Mouse (Mus musculus) brain, adult 2 months (tissue): ENCODE data around the gene Fuk.
"Not testable (repeated sequence)": the region's sequence is repeated elsewhere in the genome, so short reads cannot be mapped to it uniquely, and the experiment has no call there.

Source experiments
- DNase-seq: peaks from one replicate; pipeline ENCODE4 v3.0.0; 2011; ENCODE audit warnings: low read depth, low spot score

The Fuk gene

DNA sequence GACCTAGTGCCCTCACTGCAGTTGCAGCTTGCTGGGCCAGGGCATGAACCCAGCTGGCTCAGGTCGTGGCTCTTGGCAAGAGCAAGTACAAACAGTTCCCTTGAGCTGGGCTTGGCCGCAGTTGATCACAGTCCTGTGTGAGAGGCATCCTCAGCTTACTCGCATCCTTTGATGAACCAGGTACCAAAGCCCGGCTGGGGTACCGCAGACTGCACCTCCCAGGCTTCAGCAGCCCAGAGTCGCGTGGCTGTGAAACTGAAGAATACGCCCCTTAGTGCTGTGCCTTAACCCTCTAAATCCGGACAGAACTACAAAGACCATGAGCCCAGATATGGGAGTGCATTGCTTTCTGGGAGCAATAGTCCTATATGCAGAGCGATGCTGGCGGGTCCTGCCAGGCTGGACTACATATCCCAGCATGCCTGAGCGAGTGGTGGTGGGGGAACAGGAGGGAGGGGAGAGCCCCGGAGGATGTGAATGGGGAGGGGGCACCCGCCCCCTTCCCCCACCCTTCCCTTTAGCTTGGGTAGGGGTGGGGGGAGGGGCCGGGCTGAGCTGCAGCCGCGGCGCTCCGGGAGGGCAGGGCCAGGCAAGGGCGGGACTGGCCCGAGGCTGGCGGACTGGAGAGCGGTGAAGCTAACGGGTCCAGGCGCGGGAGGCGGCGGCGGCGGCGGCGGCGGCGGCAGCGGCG is 17.2 kb upstream of the Fuk start, which contains the start of gene St3gal2:
Gene St3gal2 (plus strand): TSS at position 582 of the 691 bp plus-strand sequence.
- DNase-seq: peak; percentile 99

- no peak for DNase-seq
Observed at GRCm38 (mm10) chr8:110918460-110918859, 16.2 kb upstream of the Fuk start.

DNA sequence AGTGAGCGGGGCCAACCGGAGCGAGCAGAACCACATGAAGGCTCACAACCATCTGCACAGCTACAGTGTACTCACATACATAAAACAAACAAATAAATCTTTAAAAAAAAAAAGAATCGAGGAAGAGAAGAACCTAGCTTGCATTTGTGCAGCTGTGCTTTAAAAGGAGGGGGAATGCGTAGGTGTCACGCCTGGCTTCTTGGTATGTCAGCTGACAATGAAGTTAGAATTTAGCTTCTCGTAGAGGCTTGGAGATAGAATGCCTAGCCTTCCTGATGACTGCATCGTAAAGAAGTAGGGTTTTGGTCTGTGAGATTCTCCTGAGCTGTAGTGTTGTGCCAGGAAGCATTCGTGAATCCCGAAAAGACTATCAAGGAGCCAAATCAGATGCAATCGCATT is 15.7 kb upstream of the Fuk start:
- DNase-seq: peak; percentile 67

DNA sequence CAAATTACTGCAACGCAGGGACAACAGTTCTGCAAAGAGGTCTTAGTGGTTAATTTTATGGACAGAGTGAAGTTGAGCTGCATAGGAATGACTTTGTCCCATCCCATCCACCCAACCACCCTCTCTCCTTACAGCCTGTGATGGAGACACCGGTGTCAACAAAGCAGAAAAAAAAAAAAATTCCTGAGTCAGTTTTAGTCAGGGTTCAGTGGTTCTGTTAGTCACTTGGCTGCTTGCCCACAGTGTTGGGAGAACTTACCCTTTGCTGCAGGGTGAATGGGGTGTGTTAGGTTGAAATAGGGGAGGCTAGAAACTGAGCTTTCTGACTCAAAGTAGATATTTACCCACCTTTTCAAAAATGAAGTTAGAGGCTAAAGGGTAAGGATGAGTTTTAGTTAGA is 15.1 kb upstream of the Fuk start:
- DNase-seq: peak; percentile 57

GRCm38 (mm10) chr8:110911576-110912570 is 9.6 kb upstream of the Fuk start:
- DNase-seq: no peak

GRCm38 (mm10) chr8:110909850-110910249 is 7.6 kb upstream of the Fuk start:
- not testable (repeated sequence) for DNase-seq

DNA sequence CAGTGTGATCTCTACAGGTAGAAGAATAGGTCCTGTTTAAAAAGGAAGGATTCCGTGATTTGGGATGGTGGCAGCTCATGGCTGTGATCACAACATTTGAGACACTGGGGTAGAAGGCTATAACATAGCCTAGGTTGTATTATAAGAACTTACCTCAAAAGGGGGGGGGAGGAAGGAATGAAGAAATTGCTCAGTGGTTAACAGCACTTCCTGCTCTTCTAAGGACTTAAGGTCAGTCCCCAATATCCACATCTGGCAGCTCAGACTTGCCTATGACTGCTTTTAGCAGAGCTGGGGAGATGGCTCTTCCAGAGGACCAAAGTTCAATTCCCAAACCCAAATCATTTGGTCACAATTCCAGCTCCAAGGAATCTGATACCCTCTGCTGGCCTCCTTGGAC is 4.4 kb upstream of the Fuk start:
- no peak for DNase-seq

- DNase-seq: peak; percentile 51
Observed at GRCm38 (mm10) chr8:110905404-110905803, 3.1 kb upstream of the Fuk start.

DNA sequence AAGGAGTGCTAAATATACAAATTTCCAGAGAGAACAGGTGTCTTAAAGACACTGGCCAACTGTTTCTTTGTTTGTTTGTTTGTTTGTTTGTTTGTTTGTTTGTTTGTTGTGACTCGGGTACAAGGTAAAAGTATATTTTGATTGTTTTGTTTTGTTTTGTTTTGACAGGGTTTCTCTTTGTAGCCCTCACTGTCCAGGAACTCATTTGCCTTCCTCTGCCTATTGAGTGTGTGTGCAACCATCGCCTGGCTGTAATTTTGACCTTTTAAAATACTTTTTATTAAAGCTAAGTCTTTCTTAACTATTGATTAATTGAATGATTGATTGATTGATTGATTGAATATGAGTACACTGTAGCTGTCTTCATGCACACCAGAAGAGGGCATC is 284 bp upstream of the Fuk start:
- DNase-seq: no peak

DNA sequence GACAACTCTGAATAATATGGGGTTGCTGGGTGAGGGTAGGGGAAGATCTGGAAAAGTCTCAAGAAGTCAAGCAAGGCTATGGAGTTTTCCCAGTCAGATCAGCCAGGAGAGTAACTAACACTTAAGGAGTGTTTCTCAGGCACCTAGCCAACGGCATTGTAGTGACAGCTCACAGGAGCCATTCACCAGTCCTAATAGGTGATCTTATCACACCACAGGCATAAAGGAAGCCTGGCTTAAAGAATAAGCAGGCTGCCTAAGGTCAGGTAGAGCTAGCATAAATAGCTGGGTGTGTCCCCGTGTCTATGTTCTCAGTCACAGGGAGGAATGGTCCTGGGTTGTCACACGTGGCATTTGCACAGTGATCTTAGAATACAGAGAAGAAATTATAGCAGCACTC is 1.2 kb downstream of the Fuk start:
- no peak for DNase-seq

- DNase-seq: no peak
Observed at GRCm38 (mm10) chr8:110897495-110897894, 4.8 kb downstream of the Fuk start.

DNA sequence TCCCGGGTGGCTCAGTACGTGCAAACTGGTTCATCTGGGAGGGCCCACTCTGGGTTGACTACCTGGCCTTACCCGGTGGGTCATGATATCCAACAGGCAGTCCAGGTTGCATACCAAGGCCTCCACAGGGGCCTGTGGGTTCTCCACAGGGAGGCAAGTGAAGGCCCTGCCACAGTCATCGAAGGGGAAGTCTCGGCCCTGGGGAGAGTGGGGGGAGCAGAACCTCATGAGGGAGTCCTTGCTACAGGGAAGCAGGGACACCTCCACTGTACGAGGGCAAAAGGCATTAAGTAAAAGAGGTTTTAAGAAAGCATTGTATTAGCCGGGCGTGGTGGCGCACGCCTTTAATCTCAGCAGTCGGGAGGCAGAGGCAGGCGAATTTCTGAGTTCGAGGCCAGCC is 6.5 kb downstream of the Fuk start:
- no peak for DNase-seq

- DNase-seq: no peak
Observed at GRCm38 (mm10) chr8:110895254-110895653, 7.0 kb downstream of the Fuk start.

GRCm38 (mm10) chr8:110894851-110895250 is 7.4 kb downstream of the Fuk start:
- no peak for DNase-seq

DNA sequence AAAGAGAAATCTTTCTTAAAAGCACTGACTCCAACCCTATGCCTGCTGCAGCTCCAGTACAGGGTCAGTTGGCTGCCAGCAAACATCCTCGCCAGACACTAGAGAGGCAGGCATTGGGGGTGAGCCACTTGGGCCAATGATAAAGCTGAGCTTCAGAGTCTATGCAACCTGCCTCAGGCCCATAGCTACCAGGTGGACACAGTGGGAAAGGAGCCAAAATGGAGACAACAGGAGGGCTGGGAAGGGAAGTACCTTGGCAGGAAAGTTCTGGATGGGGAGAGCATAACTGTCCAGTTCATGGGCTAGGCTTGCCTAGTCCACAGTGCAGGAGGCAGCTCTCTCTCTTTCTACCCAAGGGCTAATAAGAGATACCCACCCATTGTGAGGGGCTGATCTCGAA is 9.4 kb downstream of the Fuk start:
- DNase-seq: peak; percentile 92

GRCm38 (mm10) chr8:110892040-110892439 is 10.2 kb downstream of the Fuk start:
- no peak for DNase-seq

DNA sequence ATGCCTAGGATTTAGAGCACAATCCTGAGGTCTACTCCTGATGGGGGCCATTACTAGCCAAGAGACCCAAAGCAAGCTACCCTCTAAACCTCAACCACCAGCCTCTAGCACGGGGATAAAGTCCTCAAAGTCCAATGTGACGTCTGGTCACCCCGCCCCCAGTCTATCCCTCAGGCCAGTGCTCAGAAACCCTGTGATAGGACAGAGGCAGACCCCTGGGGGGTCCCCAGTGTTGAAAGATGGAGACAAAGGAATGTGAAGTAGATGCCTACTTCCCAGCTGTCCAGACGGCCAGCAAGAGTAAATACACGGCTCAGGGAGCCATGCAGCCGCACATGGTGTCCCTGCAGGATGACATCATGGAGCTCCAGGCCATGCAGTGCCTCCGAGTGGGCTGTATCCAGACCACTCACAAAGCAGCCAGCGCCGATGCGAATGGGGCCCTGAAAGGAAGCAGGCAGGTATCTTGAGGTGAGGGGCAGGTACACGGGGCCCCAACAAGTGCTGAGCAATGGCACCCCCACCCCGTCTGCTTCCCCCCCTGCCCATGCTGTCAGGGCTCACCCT is 12.3 kb downstream of the Fuk start:
- DNase-seq: no peak

DNA sequence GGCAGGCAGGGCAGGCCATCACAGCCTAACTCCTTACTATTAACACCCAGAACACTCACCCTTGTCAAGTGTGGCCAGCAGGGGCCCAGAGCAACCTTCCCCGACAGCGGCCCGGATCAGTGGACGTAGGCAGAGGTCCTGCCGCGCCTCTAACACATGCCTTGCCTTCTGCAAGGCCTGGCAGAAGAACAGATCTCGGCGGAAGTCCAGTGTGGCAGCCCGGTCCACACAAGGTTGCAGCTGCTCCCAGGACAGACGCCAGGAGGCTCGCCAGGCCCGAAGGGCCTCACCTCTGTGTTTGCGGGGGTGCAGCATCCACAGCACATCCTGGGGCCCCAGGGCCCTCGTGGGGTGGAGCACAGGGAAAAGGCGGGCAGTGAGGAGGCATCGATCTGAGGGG is 13.4 kb downstream of the Fuk start:
- DNase-seq: peak; percentile 84

GRCm38 (mm10) chr8:110888441-110888840 is 13.8 kb downstream of the Fuk start:
- DNase-seq: peak; percentile 95

DNA sequence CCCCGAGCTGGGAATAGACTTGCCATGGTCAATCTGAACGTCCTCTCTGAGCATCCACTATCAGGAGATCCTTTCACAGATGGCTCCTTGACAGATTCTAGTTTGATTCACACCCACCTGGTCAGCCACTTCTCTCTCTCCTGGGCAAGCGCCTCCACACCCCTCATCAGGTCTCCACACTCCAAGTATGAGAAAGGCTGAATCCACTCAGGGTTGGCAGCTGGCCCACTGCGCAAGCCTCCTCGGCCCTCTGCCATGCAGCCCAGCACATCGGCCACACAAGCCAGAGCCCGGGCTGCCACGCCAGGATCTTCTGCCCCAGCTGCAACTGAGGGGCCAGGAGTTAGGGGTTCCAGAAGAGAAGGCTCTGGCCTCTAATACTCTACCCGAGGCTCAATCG is 14.7 kb downstream of the Fuk start:
- DNase-seq: no peak

DNA sequence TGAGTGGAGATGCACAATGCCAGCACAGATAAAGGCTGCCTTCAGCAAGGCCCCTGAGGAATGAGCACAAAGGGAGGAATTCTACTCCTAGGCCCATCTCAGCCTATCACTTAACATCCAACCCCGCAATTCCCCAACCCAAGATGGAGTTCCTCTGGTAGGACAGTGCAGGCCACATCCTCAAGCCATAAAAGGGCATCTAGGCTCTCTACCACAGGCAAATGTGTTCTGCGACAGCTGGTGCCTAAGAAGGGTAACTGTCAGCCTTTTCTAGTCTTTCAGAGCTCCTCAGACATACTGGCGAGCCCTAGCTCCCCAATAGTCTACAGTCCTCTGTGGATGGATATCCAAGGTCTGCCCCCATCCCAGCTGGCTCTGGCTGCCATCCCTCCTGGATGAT is 15.7 kb downstream of the Fuk start:
- no peak for DNase-seq

GRCm38 (mm10) chr8:110883824-110884223 is 18.5 kb downstream of the Fuk start:
- peak; percentile 82 for DNase-seq
